Mouse (Mus musculus) midbrain, embryonic 13.5 days (tissue): Measurements from ENCODE around the gene Pdia2. TPM values are rescaled to one million over a fixed set of nuclear protein-coding genes. Genes with fewer than 3 reads are reported as not detected.

ENCODE experiments used
- ATAC-seq: fragments of 200-750 bp; cut with Nextera tagmentation; 2 replicates; pipeline ENCODE4 v1.8.0; 2017; ENCODE audit warnings: mild to moderate bottlenecking, moderate TSS enrichment, moderate library complexity
- H3K27ac ChIP-seq: fragments of 300-500 bp; sonication (generic); 2 replicates; pipeline ENCODE4 v1.5.1; 2015; ENCODE audit warnings: inconsistent platforms, mild to moderate bottlenecking, moderate library complexity
- H3K27me3 ChIP-seq: fragments of 300-500 bp; sonication (generic); 2 replicates; pipeline ENCODE4 v1.6.1; 2015; ENCODE audit warnings: mild to moderate bottlenecking, inconsistent platforms
- H3K36me3 ChIP-seq: fragments of 300-500 bp; sonication (generic); 2 replicates; pipeline ENCODE4 v1.6.1; 2015; ENCODE audit warnings: mild to moderate bottlenecking, inconsistent platforms
- H3K4me1 ChIP-seq: fragments of 300-500 bp; sonication (generic); replicated peaks from 2 replicates; pipeline ENCODE4 v1.6.1; 2015; ENCODE audit warnings: inconsistent platforms
- H3K4me2 ChIP-seq: fragments of 300-500 bp; sonication (generic); replicated peaks from 2 replicates; pipeline ENCODE4 v1.6.1; 2015; ENCODE audit warnings: moderate library complexity, mild to moderate bottlenecking, inconsistent platforms
- H3K4me3 ChIP-seq: fragments of 300-500 bp; sonication (generic); replicated peaks from 2 replicates; pipeline ENCODE4 v1.5.1; 2015; ENCODE audit warnings: mild to moderate bottlenecking, inconsistent platforms
- H3K9ac ChIP-seq: fragments of 300-500 bp; sonication (generic); replicated peaks from 2 replicates; pipeline ENCODE4 v1.6.1; 2015; ENCODE audit warnings: mild to moderate bottlenecking, inconsistent platforms
- H3K9me3 ChIP-seq: fragments of 300-500 bp; sonication (generic); 2 replicates; pipeline ENCODE4 v1.6.1; 2016; ENCODE audit warnings: mild to moderate bottlenecking, inconsistent platforms
- WGBS: fragments of 180-500 bp; shearing (Covaris S2); methylation state at CpG from one replicate; pipeline ENCODE4 v1.1.7; 2015; 5-methylcytosine and 5-hydroxymethylcytosine counted together
- polyA plus RNA-seq: library from polyadenylated mRNA; unstranded; fragments of >200 nt; fragmentation: Nextera tagmentation; extraction: Ambion mirVana; gene quantifications from 2 replicates; pipeline ENCODE4 v1.2.1, GENCODE M21; 2015

Gene Pdia2
- polyA plus RNA-seq, 1 experiment from 2014 or later: not detected

- Histone ChIP-seq H3K36me3 (0 out of 2 replicates have a peak, but pooled peaks cover 5% of the 10 kb centered on the region), H3K9ac (no peak overlapping the region), H3K4me1 (no peaks in the 10 kb centered on the region), H3K9me3 (no peaks in the 10 kb centered on the region), H3K27me3 (no peaks in the 10 kb centered on the region), H3K4me2 (no peak overlapping the region), H3K27ac (no peak overlapping the region), H3K4me3 (no peak overlapping the region)
- WGBS: 98% methylated on average over 5 of the region's 5 CpGs
- ATAC-seq: no peak
Measured at GRCm38 (mm10) chr17:26229776-26230175, 30.9 kb upstream of the Pdia2 start.

- WGBS: 87% methylated on average over 12 of the region's 12 CpGs
- Histone ChIP-seq H3K4me2 (no peak overlapping the region), H3K36me3 (0 out of 2 replicates have a peak, but pooled peaks cover 4% of the 10 kb centered on the region), H3K27me3 (no peaks in the 10 kb centered on the region), H3K4me3 (no peak overlapping the region), H3K27ac (no peak overlapping the region), H3K4me1 (no peaks in the 10 kb centered on the region), H3K9ac (no peak overlapping the region), H3K9me3 (no peaks in the 10 kb centered on the region)
- ATAC-seq: no peak
Measured at GRCm38 (mm10) chr17:26225150-26225549, 26.3 kb upstream of the Pdia2 start.

- Histone ChIP-seq H3K4me1 (no peaks in the 10 kb centered on the region), H3K27ac (no peak overlapping the region), H3K4me3 (no peak overlapping the region), H3K4me2 (no peak overlapping the region), H3K9me3 (no peaks in the 10 kb centered on the region), H3K9ac (no peak overlapping the region), H3K27me3 (no peaks in the 10 kb centered on the region), H3K36me3 (peaks cover 27% of the 10 kb centered on the region)
- 76% methylated on average over 2 of the region's 2 CpGs for WGBS
- ATAC-seq: no peak
Measured at GRCm38 (mm10) chr17:26221508-26221907, 22.6 kb upstream of the Pdia2 start.

- no peaks in the 10 kb centered on the region for H3K27me3 ChIP-seq
- no peak overlapping the region for H3K27ac ChIP-seq
- 86% methylated on average over 11 of the region's 11 CpGs for WGBS
Measured at GRCm38 (mm10) chr17:26212681-26213080, 13.8 kb upstream of the Pdia2 start.

GRCm38 (mm10) chr17:26212241-26212640 lies 13.4 kb upstream of the Pdia2 start:
- Histone ChIP-seq H3K4me3 (no peak overlapping the region), H3K27ac (no peak overlapping the region), H3K4me1 (no peaks in the 10 kb centered on the region), H3K9me3 (no peaks in the 10 kb centered on the region), H3K36me3 (peaks cover 38% of the 10 kb centered on the region), H3K4me2 (no peak overlapping the region), H3K9ac (no peak overlapping the region), H3K27me3 (no peaks in the 10 kb centered on the region; the same call in 1 of the 2 replicates)
- ATAC-seq: no peak
- 91% methylated on average over 7 of the region's 7 CpGs for WGBS

More at GRCm38 (mm10) chr17:26212681-26213080, 13.8 kb upstream of the Pdia2 start:
- H3K4me2 ChIP-seq: no peak overlapping the region
- peaks cover 42% of the 10 kb centered on the region for H3K36me3 ChIP-seq
- no peak overlapping the region for H3K9ac ChIP-seq
- H3K9me3 ChIP-seq: no peaks in the 10 kb centered on the region
- no peaks in the 10 kb centered on the region for H3K4me1 ChIP-seq
- ATAC-seq: no peak
- H3K4me3 ChIP-seq: no peak overlapping the region

DNA sequence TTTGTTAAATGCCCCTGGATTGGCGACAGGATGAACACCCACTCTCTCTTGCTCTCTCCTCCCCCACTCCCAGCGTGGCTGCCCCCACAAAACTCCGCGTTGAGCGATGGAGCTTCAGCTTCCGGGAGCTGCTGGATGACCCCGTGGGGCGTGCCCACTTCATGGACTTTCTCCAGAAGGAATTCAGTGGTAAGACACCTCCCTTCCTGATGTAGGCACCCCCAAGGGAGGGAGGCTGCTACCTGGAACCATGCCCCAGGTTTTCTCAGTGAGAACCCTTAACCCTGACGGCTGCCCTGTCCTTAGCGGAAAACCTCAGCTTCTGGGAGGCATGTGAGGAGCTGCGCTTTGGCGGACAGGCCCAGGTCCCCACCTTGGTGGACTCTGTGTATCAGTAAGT lies 8.8 kb upstream of the Pdia2 start, which contains the start of gene Arhgdig:
Arhgdig (minus strand) TSS at position 101 of the 400 bp plus-strand sequence.
- peaks cover 30% of the 10 kb centered on the region for H3K27me3 ChIP-seq
- H3K4me2 ChIP-seq: no peak within 1 kb of the TSS
- H3K4me1 ChIP-seq: peaks cover 10% of the 10 kb centered on the region
- H3K27ac ChIP-seq: no peak within 1 kb of the TSS
- no peak for ATAC-seq
- no peak within 1 kb of the TSS for H3K9ac ChIP-seq
- 87% methylated on average over 12 of the region's 12 CpGs for WGBS
- no peak within 1 kb of the TSS for H3K4me3 ChIP-seq
- no peaks in the 10 kb centered on the region for H3K9me3 ChIP-seq
- H3K36me3 ChIP-seq: peaks cover 3% of the 10 kb centered on the region; the same call in 1 of the 2 replicates

- Histone ChIP-seq H3K4me2 (no peak overlapping the region), H3K9me3 (no peaks in the 10 kb centered on the region), H3K27me3 (peaks cover 43% of the 10 kb centered on the region), H3K4me1 (peaks cover 14% of the 10 kb centered on the region), H3K36me3 (no peaks in the 10 kb centered on the region), H3K27ac (no peak overlapping the region), H3K9ac (no peak overlapping the region), H3K4me3 (no peak overlapping the region)
- 47% methylated on average over 1 of the region's 1 CpGs for WGBS
- ATAC-seq: no peak
Measured at GRCm38 (mm10) chr17:26206392-26206791, 7.5 kb upstream of the Pdia2 start.

DNA sequence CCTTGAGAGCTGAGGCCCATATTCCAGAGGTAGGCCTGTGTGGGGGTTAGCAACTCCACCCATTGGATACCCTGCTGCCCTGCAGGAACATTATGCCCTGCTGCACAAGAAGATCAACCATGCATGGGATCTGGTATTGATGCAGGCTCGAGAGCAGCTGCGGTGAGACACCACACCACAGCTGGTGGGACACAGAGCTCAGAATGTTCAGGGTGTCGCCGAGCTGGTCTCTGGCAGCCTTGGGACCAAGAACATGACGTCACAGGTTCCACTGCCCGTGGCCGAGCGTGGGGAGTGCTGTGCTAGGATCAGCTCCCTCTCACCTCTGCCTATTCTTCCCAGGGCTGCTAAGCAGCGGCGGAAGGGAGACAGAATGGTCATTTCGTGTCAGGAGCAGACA lies 5.9 kb upstream of the Pdia2 start:
- Histone ChIP-seq H3K4me2 (no peak overlapping the region), H3K36me3 (no peaks in the 10 kb centered on the region), H3K9me3 (no peaks in the 10 kb centered on the region), H3K4me1 (peaks cover 28% of the 10 kb centered on the region), H3K27me3 (peaks cover 60% of the 10 kb centered on the region), H3K9ac (no peak overlapping the region; the same call in 1 of the 2 replicates), H3K27ac (no peak overlapping the region), H3K4me3 (no peak overlapping the region)
- ATAC-seq: no peak
- 23% methylated on average over 11 of the region's 11 CpGs for WGBS

DNA sequence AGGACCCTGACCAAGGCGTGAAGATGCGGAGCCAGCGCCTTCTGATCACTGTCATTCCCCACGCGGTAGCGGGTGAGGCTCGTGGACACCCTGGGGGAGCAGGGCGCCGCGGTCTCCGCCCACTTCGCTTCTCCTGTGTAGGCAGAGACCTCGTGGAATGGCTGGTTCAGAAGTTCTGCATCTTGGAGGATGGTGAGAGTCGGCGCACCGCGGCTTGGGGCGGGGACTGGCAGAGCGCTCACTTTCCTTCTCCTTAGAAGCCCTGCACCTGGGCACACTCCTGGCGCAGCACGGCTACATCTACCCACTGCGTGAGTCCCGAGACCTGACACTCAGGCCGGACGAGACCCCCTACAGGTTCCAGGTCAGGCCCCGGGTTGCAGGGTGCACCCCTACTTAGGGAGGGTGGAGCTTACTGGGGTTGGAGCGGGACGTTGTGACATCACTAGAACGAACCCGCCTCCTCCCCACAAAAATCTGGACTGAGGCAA lies 4.5 kb upstream of the Pdia2 start:
- H3K36me3 ChIP-seq: no peaks in the 10 kb centered on the region
- H3K4me2 ChIP-seq: peak overlapping the region; percentile 69
- WGBS: 1% methylated on average over 30 of the region's 30 CpGs
- no peak overlapping the region for H3K27ac ChIP-seq
- H3K4me3 ChIP-seq: peak overlapping the region; percentile 42
- no peak for ATAC-seq
- H3K4me1 ChIP-seq: peaks cover 28% of the 10 kb centered on the region
- peak overlapping the region; percentile 17 for H3K9ac ChIP-seq
- H3K9me3 ChIP-seq: no peaks in the 10 kb centered on the region
- peaks cover 72% of the 10 kb centered on the region for H3K27me3 ChIP-seq

- peak within 1 kb of the TSS; percentile 93 for H3K4me2 ChIP-seq
- no peak within 1 kb of the TSS for H3K27ac ChIP-seq
- no peaks in the 10 kb centered on the region for H3K9me3 ChIP-seq
- peak within 1 kb of the TSS; percentile 17 for H3K9ac ChIP-seq
- H3K36me3 ChIP-seq: peaks cover 6% of the 10 kb centered on the region
- peaks cover 28% of the 10 kb centered on the region for H3K4me1 ChIP-seq
- no peak for ATAC-seq
- H3K4me3 ChIP-seq: peak within 1 kb of the TSS; percentile 59
- peaks cover 72% of the 10 kb centered on the region for H3K27me3 ChIP-seq
- 4% methylated on average over 22 of the region's 22 CpGs for WGBS
Measured at GRCm38 (mm10) chr17:26202737-26203136, 3.9 kb upstream of the Pdia2 start, which contains the start of gene Rgs11. Rgs11 (plus strand) TSS chr17:26202951.

DNA sequence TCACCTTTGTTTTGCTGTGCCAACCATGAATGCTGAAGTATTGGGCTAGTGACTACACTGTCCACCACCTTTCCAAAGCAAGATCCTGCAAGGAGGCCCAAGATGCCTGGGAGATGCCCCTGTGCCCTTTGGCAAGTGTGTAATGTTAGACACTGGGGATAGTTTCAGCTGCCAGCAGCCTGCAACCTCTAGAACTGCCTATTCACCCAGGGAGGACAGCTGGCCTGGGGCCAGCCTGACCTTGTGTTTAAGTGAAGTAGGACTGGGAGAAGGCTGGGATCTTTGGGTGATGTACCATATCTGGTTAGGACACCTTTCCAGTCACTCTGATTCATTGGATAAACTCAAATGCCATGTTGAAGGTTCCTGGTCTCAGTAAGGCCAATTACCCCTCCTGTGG lies 3.1 kb upstream of the Pdia2 start:
- no peak overlapping the region for H3K27ac ChIP-seq

GRCm38 (mm10) chr17:26200831-26201705 lies 2.2 kb upstream of the Pdia2 start:
- peak overlapping the region; percentile 93 for H3K4me2 ChIP-seq
- peak overlapping the region; percentile 59 for H3K4me3 ChIP-seq
- H3K27me3 ChIP-seq: peaks cover 72% of the 10 kb centered on the region
- peak; percentile 84 for ATAC-seq
- H3K36me3 ChIP-seq: peaks cover 22% of the 10 kb centered on the region
- peaks cover 28% of the 10 kb centered on the region for H3K4me1 ChIP-seq
- peak overlapping the region; percentile 73 for H3K9ac ChIP-seq
- under 1% methylated on average over 89 of the region's 92 CpGs for WGBS
- H3K27ac ChIP-seq: no peak overlapping the region
- no peaks in the 10 kb centered on the region for H3K9me3 ChIP-seq

More for the DNA sequence above, 3.1 kb upstream of the Pdia2 start:
- no peak for ATAC-seq
- H3K4me3 ChIP-seq: peak overlapping the region; percentile 59; the same call in 1 of the 2 replicates
- H3K36me3 ChIP-seq: peaks cover 13% of the 10 kb centered on the region
- H3K4me2 ChIP-seq: no peak overlapping the region
- peaks cover 72% of the 10 kb centered on the region for H3K27me3 ChIP-seq
- H3K9ac ChIP-seq: no peak overlapping the region
- no peaks in the 10 kb centered on the region for H3K9me3 ChIP-seq
- H3K4me1 ChIP-seq: peaks cover 28% of the 10 kb centered on the region
